Mouse (Mus musculus) thymus, postnatal 36 days (tissue): ENCODE measurements around the gene Mustn1.

ENCODE experiments used
- DNase-seq, 2 experiments: peaks; one replicate each; pipeline ENCODE4 v3.0.0; 2022; ENCODE audit warnings: mixed read lengths in 2 of 2

Mustn1 gene

DNA sequence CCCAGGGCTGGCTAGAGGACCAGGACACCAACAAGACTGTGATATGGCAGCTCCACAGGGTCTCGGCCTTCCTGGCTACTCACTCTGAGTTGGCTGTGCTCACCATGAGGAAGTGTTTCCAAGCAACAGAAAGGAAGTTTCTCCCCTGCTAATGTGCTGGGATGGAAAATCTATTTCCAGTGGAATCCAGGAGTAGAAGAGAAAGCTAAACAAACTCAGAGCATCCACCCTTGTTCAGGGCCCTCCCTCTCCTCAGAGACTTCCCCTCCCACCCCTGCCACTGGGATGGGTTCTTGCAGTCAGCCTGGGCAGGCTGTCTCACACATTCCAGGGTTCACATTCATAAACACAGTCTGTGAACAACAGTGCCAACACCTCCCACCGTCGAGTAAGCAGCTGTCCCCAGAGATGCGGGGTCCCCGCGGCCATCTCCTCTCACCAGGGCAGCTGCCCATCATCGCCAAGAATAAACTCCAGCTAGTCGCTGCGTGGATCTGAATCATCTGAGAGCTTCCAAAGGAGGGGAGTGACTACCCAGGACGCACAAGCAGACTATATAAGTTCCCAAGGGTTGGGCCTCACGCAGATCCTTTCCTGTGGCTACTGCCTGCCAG, at the start of gene Mustn1:
TSS of gene Mustn1 (plus strand) at position 243 of the 614 bp plus-strand sequence.
- no peak for DNase-seq

DNA sequence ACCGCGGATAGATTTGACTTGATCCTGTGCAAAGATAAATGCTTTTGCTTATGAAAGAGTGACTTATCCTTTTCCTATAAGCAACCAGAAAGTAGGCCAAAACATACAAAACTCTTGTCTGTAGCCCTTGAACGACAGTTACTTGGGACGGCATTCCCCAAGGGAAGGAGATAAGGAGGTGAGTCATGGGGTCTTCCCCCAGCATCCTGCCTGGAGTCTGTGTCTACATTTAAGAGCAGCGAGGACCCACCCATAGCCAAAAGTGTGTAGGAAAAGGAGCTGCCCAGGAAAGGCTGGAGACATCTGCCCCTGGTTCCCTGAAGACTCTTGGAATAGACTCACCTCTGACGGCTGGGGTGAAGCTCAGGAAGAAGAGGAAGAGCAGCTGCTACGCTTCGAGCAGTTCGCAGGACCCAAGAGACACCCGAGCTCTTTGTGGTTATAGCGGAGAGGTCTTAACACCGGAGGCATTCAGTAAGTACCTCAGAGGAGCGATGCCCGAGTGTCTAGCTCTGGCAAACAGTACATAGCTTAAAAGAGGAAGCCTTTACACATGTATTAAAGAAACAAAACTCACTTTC, 41.5 kb upstream of the Mustn1 start:
- no peak for DNase-seq

DNA sequence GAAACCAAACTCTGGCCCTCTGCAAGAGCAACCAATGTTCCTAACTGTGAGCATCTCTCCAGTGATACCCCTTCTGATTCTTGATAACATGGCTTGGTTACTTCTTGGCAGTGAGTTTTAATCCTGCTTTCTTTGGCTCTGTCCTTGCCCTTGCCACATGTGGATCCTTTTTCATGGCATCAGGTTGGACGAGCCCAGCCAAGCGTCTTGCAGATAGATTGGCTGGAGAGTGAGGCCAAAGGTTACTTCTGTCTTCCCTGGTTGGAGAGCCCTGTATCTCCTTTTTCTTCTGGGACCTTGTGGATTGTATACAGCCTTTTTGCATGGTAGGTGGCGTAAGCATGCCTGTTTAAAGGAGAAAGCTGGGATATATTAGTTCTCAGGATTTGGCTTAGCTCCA, 35.3 kb upstream of the Mustn1 start:
- no peak for DNase-seq

GRCm38 (mm10) chr14:30850504-30850903, 28.5 kb upstream of the Mustn1 start:
- DNase-seq = no peak

GRCm38 (mm10) chr14:30852325-30852724, 26.7 kb upstream of the Mustn1 start:
- no peak for DNase-seq

DNA sequence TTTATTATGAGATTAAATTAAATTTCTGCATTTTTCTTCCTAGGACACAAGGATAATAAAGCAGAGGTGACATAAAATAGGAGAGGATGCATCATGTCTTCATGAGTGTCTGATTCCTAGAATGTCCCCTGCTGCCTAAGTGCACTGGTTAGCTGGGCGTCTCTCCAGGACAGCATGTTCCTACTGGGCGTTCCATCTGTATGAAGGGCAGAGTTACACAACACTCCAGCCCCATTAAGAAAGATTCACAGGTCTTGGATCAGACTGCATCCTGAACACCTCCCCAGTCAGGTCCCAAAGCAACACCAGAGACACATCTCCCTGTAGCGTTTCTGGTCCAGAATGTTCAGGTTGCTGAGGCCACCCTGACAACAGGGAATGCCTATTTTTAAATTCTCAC, 23.7 kb upstream of the Mustn1 start:
- no peak for DNase-seq

- no peak for DNase-seq
Observed at GRCm38 (mm10) chr14:30856885-30857507, 22.0 kb upstream of the Mustn1 start.

DNA sequence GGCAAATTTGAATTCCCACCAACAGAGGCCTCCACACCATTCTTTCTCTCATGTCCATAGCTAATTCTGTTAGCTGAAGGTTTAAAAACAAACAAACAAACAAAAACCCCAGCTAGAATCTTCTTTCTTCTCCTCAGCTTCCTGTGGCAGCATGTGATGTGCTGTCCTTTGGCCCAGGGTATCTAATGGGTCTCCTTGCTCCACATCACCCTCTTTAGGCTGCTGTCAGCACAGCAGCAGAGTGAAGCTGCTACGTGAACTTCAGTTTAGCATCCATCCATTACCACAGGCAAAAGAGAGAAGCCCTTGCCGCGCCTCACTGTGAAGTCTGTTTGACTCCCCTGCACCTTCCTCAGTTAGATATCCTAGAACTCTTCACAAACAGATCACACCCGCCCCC, 21.0 kb upstream of the Mustn1 start:
- DNase-seq = no peak

GRCm38 (mm10) chr14:30861421-30862125, 17.4 kb upstream of the Mustn1 start:
- no peak for DNase-seq

- no peak for DNase-seq
Observed at GRCm38 (mm10) chr14:30862368-30862767, 16.6 kb upstream of the Mustn1 start.

DNA sequence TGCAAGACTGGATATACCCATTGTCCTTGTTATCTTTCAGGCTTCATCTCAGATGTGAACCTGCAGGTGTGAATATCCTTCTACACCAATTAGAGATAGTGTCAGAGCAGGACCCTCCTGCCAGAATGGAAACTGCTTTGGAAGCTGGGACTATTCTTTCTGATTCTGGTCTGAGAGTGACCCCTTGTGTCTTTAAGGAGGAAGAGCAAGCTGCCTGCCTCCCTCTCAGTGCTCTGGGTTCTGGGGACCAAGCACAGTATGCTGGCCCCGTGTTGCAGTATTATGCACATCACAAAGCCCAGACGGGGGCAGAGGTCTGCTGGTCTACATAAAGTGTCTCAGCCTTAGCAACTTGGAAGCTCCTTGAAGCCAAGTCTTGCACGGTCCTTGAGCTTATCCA, 13.7 kb upstream of the Mustn1 start:
- DNase-seq = no peak

DNA sequence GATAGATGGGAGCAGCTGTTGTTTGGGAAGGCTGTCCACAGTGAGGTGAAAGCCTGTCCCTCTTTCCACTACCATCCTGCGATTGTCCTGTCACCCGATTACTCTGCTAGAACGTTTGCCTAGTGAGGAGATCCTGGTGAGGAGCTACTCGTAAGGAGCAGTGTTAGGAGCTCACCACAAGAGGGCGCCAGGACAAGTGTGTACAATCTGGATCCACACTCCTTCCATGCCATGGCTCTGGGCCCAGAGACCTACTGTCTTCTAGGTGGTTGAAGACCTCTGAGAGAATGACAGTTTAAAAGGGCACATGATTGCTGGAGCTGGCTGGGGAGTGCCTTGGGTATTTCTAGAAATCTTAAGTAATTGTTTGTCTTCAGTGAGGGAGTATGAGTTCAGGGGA, 12.0 kb upstream of the Mustn1 start:
- peak; percentile 44 to 55 for DNase-seq

DNA sequence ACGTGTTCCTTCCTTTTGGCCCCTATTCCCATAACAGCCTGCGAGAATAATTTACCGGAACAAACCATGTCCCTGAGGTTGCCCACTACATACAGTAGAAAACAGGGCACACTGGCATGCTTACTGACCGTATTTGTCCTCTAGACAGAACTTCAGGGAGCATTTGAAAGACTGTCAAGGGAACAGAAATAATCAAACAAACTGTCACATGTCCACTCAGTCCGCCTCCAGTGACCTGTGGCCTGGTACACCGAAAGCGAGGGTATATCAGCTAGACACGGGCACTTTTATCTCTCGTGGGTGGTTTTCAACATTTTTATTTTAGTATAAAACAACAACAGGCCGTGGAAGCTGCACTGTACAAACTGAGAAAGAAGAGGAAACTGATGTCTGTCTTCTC, 10.2 kb upstream of the Mustn1 start:
- DNase-seq = no peak

GRCm38 (mm10) chr14:30869391-30869801, 9.6 kb upstream of the Mustn1 start:
- DNase-seq = no peak

GRCm38 (mm10) chr14:30870206-30871147, 8.5 kb upstream of the Mustn1 start:
- no peak for DNase-seq

DNA sequence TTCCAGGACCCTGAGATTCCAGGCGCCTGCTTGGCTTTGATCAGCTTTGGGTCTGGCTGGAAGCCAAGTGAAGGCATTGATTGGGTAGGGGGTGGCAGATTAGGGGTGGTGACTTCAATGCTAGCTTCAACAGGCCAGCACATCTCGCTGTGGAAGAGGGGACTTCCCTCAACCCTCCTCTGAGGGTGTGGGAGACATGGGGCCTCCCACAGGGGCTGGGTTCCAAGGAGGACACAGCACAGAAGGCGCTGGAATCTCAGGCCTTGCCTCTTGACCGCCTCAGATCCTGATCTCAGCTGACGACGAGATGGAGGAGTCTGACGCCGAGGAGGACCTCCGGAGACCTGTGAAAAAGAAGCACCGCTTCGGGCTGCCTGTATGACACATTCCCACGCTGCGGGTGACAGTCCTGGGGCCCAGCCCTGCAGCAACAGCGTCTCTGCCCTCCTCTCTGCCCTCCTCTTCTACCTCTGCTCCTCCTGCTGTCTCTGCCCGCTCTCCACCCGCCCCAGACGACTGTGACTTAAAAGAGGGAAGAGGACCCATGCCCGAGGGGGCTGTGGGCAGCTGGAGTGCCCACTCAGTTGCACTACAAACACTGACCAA, 4.8 kb upstream of the Mustn1 start:
- no peak for DNase-seq

- DNase-seq = no peak
Observed at GRCm38 (mm10) chr14:30875130-30875865, 3.7 kb upstream of the Mustn1 start.

DNA sequence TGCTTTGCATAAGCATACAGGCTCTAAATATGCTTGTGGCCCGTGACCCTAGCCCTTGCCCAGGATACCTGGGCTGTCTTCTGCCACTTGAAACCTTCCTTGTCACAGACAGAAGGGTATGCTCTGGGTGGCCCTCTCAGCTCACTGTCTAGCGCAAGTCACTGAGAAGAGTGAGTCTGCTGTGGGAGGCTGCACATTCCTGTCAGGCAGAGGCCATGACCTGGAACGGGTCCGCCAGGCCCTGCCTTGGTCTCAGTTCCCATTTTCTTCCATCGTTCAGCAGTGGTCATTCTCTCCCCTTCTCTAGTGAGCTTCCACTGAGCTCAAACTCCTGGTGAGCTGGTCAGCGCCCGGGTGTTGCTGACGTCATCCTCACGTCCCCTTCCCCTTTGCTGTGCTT, 3.0 kb upstream of the Mustn1 start:
- no peak for DNase-seq

- no peak for DNase-seq
Observed at GRCm38 (mm10) chr14:30876451-30876850, 2.5 kb upstream of the Mustn1 start.

DNA sequence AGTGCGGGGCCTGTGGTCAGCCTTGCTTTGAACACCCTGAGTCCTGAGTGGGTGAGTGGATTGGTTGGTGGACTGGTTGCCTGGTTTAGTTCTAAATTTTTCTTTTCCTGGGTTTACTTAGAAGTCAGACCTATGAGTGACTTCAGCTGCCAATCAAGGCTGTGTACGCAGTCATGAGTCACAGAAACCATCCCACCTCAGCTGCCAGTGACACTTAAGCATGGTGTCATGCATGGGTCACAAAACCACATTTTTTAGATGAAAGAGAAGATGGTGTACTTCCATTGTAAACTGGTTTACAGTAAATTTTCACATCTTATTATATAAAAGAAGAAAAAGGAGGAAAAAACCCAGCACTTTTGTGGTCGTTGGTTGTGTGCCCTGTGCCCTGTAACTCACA, 1.2 kb upstream of the Mustn1 start:
- DNase-seq = no peak

- no peak for DNase-seq
Observed at GRCm38 (mm10) chr14:30879794-30880193, 794 bp downstream of the Mustn1 start.

DNA sequence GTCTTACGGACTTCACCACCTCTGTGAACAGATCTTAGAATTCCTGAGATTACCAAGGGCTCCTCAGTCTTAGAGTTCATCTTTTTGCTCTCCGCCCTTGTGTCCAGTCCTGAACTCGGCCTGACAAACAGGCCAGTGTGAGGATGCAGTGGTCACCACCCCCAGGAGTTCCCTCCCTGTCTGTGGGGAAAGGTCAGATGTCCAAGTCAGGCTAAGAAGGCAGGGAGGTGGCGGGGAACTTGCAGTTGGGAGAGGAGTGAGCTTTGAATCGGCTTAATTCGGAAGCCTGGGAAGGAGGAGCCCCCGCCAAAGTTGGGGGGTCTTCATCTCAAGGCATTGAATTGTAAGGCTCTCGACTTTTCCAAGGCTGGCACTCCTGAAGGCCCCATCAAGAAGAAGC, 1.3 kb downstream of the Mustn1 start:
- DNase-seq = no peak
